Comparison of ENCODE assay signal across 13 mouse cellular contexts in genomic region chr17:7931096-7931990, GRCm38 (mm10). TPM values are rescaled to one million over a fixed set of nuclear protein-coding genes. Genes with fewer than 3 reads are reported as not detected.
DNase-seq lines count a peak whose midpoint lies in the region; ATAC-seq lines count a peak whose summit lies in the region.
"Had no signal": no experiment of that assay in that cellular context is flagged by ENCODE, and none has a peak within 500 bp of the region (broad histone marks: within the 10 kb centered on the region; RNA-seq: fewer than 3 reads in every experiment).

No protein-coding gene starts in this region.

- H3K27ac ChIP-seq in kidney, embryonic 15.5 days, result 0 out of 2 replicates have a peak overlapping the region, but pooled peaks have one; percentile 18
- H3K27ac ChIP-seq in brown adipose tissue, adult 24 weeks (replicated peaks; ENCODE audit: low read depth, low read length), result peak overlapping the region; percentile 21; the same call in 1 of the 2 replicates
- H3K27ac ChIP-seq: layer of hippocampus, adult 2 months; lung, embryonic 15.5 days had no signal

- ATAC-seq in kidney, embryonic 15.5 days (replicated peaks; ENCODE audit: low FRiP score), result no peak
- peak; percentile 1 for ATAC-seq in inflammation-experienced regulatory T-cells, adult 6 months
- ATAC-seq: activated CD4-positive, CD25-positive, alpha-beta regulatory T cell, adult 4 months had no signal

- H3K36me3 ChIP-seq in kidney, embryonic 15.5 days, result no peaks in the 10 kb centered on the region
- H3K36me3 ChIP-seq: lung, embryonic 15.5 days had no signal

- no peaks in the 10 kb centered on the region for H3K27me3 ChIP-seq in kidney, embryonic 15.5 days
- H3K27me3 ChIP-seq: lung, embryonic 15.5 days had no signal

- peaks cover 6% of the 10 kb centered on the region for H3K4me1 ChIP-seq in kidney, embryonic 15.5 days
- no peaks in the 10 kb centered on the region for H3K4me1 ChIP-seq in brown adipose tissue, adult 24 weeks (ENCODE audit: control insufficient read depth, insufficient read depth, insufficient read length, low read length)

- no peak overlapping the region for H3K4me3 ChIP-seq in kidney, embryonic 15.5 days (replicated peaks)
- H3K4me3 ChIP-seq in brown adipose tissue, adult 24 weeks (ENCODE audit: insufficient read depth, low read depth, low read length), result no peak overlapping the region
- H3K4me3 ChIP-seq: layer of hippocampus, adult 2 months; lung, embryonic 15.5 days; myocyte had no signal

- no peak for DNase-seq in kidney, adult 9 months
- peak; percentile 80 for DNase-seq in CD4-positive helper T cell, adult 2 months (ENCODE audit: low read depth, low spot score)
- DNase-seq in right cerebral cortex, adult 2 months (ENCODE audit: low spot score in 2 of 2), result no peak
- DNase-seq in thymus, postnatal 36 days, result no peak
- no peak for DNase-seq in frontal cortex, postnatal 14 days (ENCODE audit: low spot score in 2 of 2)
- DNase-seq: thymus, postnatal 25 days had no signal

- H3K4me2 ChIP-seq in kidney, embryonic 15.5 days, result no peak overlapping the region
- H3K4me2 ChIP-seq: lung, embryonic 15.5 days had no signal

- 80% methylated on average over 13 of the region's 13 CpGs for WGBS in kidney, embryonic 15.5 days

- H3K9me3 ChIP-seq in kidney, embryonic 15.5 days (replicated peaks), result no peaks in the 10 kb centered on the region
- H3K9me3 ChIP-seq: lung, embryonic 15.5 days had no signal

- H3K9ac ChIP-seq in kidney, embryonic 15.5 days, result no peak overlapping the region
- H3K9ac ChIP-seq: lung, embryonic 15.5 days had no signal

RNA-seq across cellular contexts. Expression of gene Tagap, which starts 5.5 kb away (rescaled TPM):
- polyA plus RNA-seq in kidney, embryonic 15.5 days (2015; fragmentation: Nextera tagmentation; extraction: Ambion mirVana), result 0.51 and 0.84 TPM in 2 replicates
- 1.5 TPM in 1 of 2 replicates, not detected in the other for polyA plus RNA-seq in brown adipose tissue, adult 24 weeks (2012; ENCODE audit: insufficient read depth, insufficient read length, missing spikeins)
- 100 to 1,000 TPM in 1 of 3 experiments, 10 to 100 TPM in 2; 81.6 to 107 (median 90.7) TPM for polyA plus RNA-seq in inflammation-experienced regulatory T-cells, adult 6 months (2017; shearing (Covaris generic))

RNA-seq across cellular contexts. Expression of gene Rsph3a, which starts 14.1 kb away (rescaled TPM):
- polyA plus RNA-seq in kidney, embryonic 15.5 days (2015; fragmentation: Nextera tagmentation; extraction: Ambion mirVana), result 52.0 and 61.3 TPM in 2 replicates
- polyA plus RNA-seq in brown adipose tissue, adult 24 weeks (2012; ENCODE audit: insufficient read depth, insufficient read length, missing spikeins), result 112 and 159 TPM in 2 replicates
- polyA plus RNA-seq in inflammation-experienced regulatory T-cells, adult 6 months (2017; shearing (Covaris generic)), result 10 to 100 TPM; 17.7 to 30.0 (median 23.4) TPM

Comparison
In these comparisons a context has a peak if more than half of its experiments do, and no peak if none do; other contexts are left out.
1. RNA of gene Tagap, which starts 5.5 kb away (polyA plus RNA-seq): 81.6 to 107 TPM in inflammation-experienced regulatory T-cells, adult 6 months; 0.51 to 0.84 TPM in kidney, embryonic 15.5 days and 1.5 TPM in brown adipose tissue, adult 24 weeks; every median in the first group is over 10 times any median in the second.